Mouse (Mus musculus) MEL (cell line): Measurements from ENCODE around the gene Pcp4. TPM values are rescaled to one million over a fixed set of nuclear protein-coding genes. Genes with fewer than 3 reads are reported as not detected.

Source experiments
- DNase-seq: peaks from one replicate; pipeline ENCODE4 v3.0.0; 2011; ENCODE audit warnings: low read depth, low spot score
- H3K27ac ChIP-seq: 2 replicates; pipeline ENCODE4 v1.5.1; 2012; ENCODE audit warnings: low read depth, mild to moderate bottlenecking, control low read depth, low read length, moderate library complexity; ENCODE audit not compliant: control insufficient read depth
- H3K27me3 ChIP-seq, 2 experiments: fragments of 150-350 bp in 1 of 2; sonication (generic) in 1 of 2; 2 replicates each; pipeline ENCODE4 v1.6.1; 2012; ENCODE audit warnings: low read length in 2 of 2, mild to moderate bottlenecking in 2 of 2, improper control_type of control experiment in 1 of 2, moderate library complexity in 1 of 2; ENCODE audit not compliant: insufficient read depth in 2 of 2, control insufficient read depth in 1 of 2
- H3K36me3 ChIP-seq, 2 experiments: 2 replicates each; pipeline ENCODE4 v1.6.1; 2012 to 2014; ENCODE audit warnings: low read length in 2 of 2, improper control_type of control experiment in 1 of 2, inconsistent platforms in 1 of 2, mild to moderate bottlenecking in 1 of 2; ENCODE audit not compliant: insufficient read depth in 2 of 2, control insufficient read depth in 1 of 2
- H3K4me1 ChIP-seq, 2 experiments: fragments of 150-350 bp in 1 of 2; sonication (generic) in 1 of 2; 2 replicates each; pipeline ENCODE4 v1.6.1; 2012; ENCODE audit warnings: low read length in 2 of 2, improper control_type of control experiment in 1 of 2, mild to moderate bottlenecking in 1 of 2; ENCODE audit not compliant: insufficient read depth in 2 of 2, control insufficient read depth in 1 of 2
- H3K4me3 ChIP-seq, 2 experiments: fragments of 150-350 bp in 1 of 2; sonication (generic) in 1 of 2; 2 replicates each; pipeline ENCODE4 v1.5.1; 2012; ENCODE audit warnings: low read depth in 2 of 2, low read length in 2 of 2, mild to moderate bottlenecking in 2 of 2, moderate library complexity in 2 of 2, control low read depth in 1 of 2, improper control_type of control experiment in 1 of 2; ENCODE audit not compliant: control insufficient read depth in 1 of 2, insufficient read depth in 1 of 2
- H3K79me2 ChIP-seq: 2 replicates; pipeline ENCODE4 v1.6.1; 2012; ENCODE audit warnings: mild to moderate bottlenecking, low read length, moderate library complexity; ENCODE audit not compliant: control insufficient read depth, poor library complexity, insufficient read depth
- H3K9ac ChIP-seq: 2 replicates; pipeline ENCODE4 v1.6.1; 2012; ENCODE audit warnings: low read depth, mild to moderate bottlenecking, control low read depth, low read length, moderate library complexity; ENCODE audit not compliant: control insufficient read depth, poor library complexity, severe bottlenecking
- H3K9me3 ChIP-seq: fragments of 150-350 bp; sonication (generic); replicated peaks from 2 replicates; pipeline ENCODE4 v1.6.1; 2012; ENCODE audit warnings: mild to moderate bottlenecking, low read length, improper control_type of control experiment, moderate library complexity; ENCODE audit not compliant: insufficient read depth
- BHLHE40 ChIP-seq: IDR thresholded peaks from 2 replicates; pipeline ENCODE4 v1.6.1; 2012; ENCODE audit warnings: low read depth, mild to moderate bottlenecking, inconsistent platforms, low read length, improper control_type of control experiment, borderline replicate concordance
- CHD2 ChIP-seq: IDR thresholded peaks from 2 replicates; pipeline ENCODE4 v1.6.1; 2011; ENCODE audit warnings: low read length, improper control_type of control experiment
- E2F4 ChIP-seq: IDR thresholded peaks from 2 replicates; pipeline ENCODE4 v1.6.1; 2011; ENCODE audit warnings: low read depth, low read length, improper control_type of control experiment, borderline replicate concordance
- GABPA ChIP-seq: IDR thresholded peaks from 2 replicates; pipeline ENCODE4 v1.6.1; 2012; ENCODE audit warnings: low read depth, mild to moderate bottlenecking, inconsistent platforms, low read length, improper control_type of control experiment, moderate library complexity
- GATA1 ChIP-seq: IDR thresholded peaks from 2 replicates; pipeline ENCODE4 v1.6.1; 2011; ENCODE audit warnings: low read depth, low read length, improper control_type of control experiment
- JUND ChIP-seq: IDR thresholded peaks from 2 replicates; pipeline ENCODE4 v1.6.1; 2011; ENCODE audit warnings: low read depth, mild to moderate bottlenecking, improper control_type of control experiment, low read length
- MAFK ChIP-seq: IDR thresholded peaks from 2 replicates; pipeline ENCODE4 v1.6.1; 2011; ENCODE audit warnings: low read depth, mild to moderate bottlenecking, low read length, improper control_type of control experiment, borderline replicate concordance
- MAX ChIP-seq: IDR thresholded peaks from 2 replicates; pipeline ENCODE4 v1.6.1; 2011; ENCODE audit warnings: low read length, improper control_type of control experiment
- MAZ ChIP-seq: IDR thresholded peaks from 2 replicates; pipeline ENCODE4 v1.6.1; 2012; ENCODE audit warnings: low read depth, mild to moderate bottlenecking, inconsistent platforms, low read length, improper control_type of control experiment
- MEF2A ChIP-seq: IDR thresholded peaks from 2 replicates; pipeline ENCODE4 v1.6.1; 2014; ENCODE audit warnings: low read depth, mild to moderate bottlenecking, inconsistent platforms, low read length, improper control_type of control experiment; ENCODE audit not compliant: poor library complexity, insufficient replicate concordance, severe bottlenecking; ENCODE audit errors: extremely low read depth
- MXI1 ChIP-seq: IDR thresholded peaks from 2 replicates; pipeline ENCODE4 v1.6.1; 2011; ENCODE audit warnings: mild to moderate bottlenecking, low read depth, low read length, improper control_type of control experiment
- MYB ChIP-seq: IDR thresholded peaks from 2 replicates; pipeline ENCODE4 v1.6.1; 2011; ENCODE audit warnings: mild to moderate bottlenecking, low read depth, low read length, improper control_type of control experiment
- MYC ChIP-seq: IDR thresholded peaks from 2 replicates; pipeline ENCODE4 v1.6.1; 2011; ENCODE audit warnings: low read depth, mild to moderate bottlenecking, low read length, improper control_type of control experiment, moderate library complexity
- NELFE ChIP-seq: IDR thresholded peaks from 2 replicates; pipeline ENCODE4 v1.6.1; 2011; ENCODE audit warnings: low read depth, low read length, improper control_type of control experiment
- NRF1 ChIP-seq: IDR thresholded peaks from 2 replicates; pipeline ENCODE4 v1.6.1; 2014; ENCODE audit warnings: low read depth, mild to moderate bottlenecking, inconsistent platforms, low read length, improper control_type of control experiment, moderate library complexity; ENCODE audit not compliant: poor library complexity, insufficient read depth, severe bottlenecking
- POLR2A ChIP-seq, 2 experiments: IDR thresholded peaks; 2 replicates each; pipeline ENCODE4 v1.6.1; 2011 to 2012; ENCODE audit warnings: low read length in 2 of 2, mild to moderate bottlenecking in 2 of 2, control low read depth in 1 of 2, improper control_type of control experiment in 1 of 2, low read depth in 1 of 2, moderate library complexity in 1 of 2; ENCODE audit not compliant: control insufficient read depth in 1 of 2, insufficient read depth in 1 of 2, poor library complexity in 1 of 2
- RAD21 ChIP-seq: IDR thresholded peaks from 2 replicates; pipeline ENCODE4 v1.6.1; 2011; ENCODE audit warnings: mild to moderate bottlenecking, low read depth, low read length, improper control_type of control experiment
- SIN3A ChIP-seq: IDR thresholded peaks from 2 replicates; pipeline ENCODE4 v1.6.1; 2012; ENCODE audit warnings: low read length, improper control_type of control experiment, inconsistent platforms
- SMC3 ChIP-seq: IDR thresholded peaks from 2 replicates; pipeline ENCODE4 v1.6.1; 2011; ENCODE audit warnings: low read depth, low read length, improper control_type of control experiment
- TBP ChIP-seq: IDR thresholded peaks from 2 replicates; pipeline ENCODE4 v1.8.0; 2011; ENCODE audit warnings: low read depth, low read length, improper control_type of control experiment
- UBTF ChIP-seq: IDR thresholded peaks from 2 replicates; pipeline ENCODE4 v1.6.1; 2012; ENCODE audit warnings: low read depth, mild to moderate bottlenecking, inconsistent platforms, low read length, improper control_type of control experiment, moderate library complexity, borderline replicate concordance; ENCODE audit not compliant: insufficient read depth
- USF1 ChIP-seq: IDR thresholded peaks from 2 replicates; pipeline ENCODE4 v1.6.1; 2014; ENCODE audit warnings: low read depth, mild to moderate bottlenecking, inconsistent platforms, low read length, improper control_type of control experiment, moderate library complexity
- ZMIZ1 ChIP-seq: IDR thresholded peaks from 2 replicates; pipeline ENCODE4 v1.6.1; 2012; ENCODE audit warnings: low read depth, mild to moderate bottlenecking, inconsistent platforms, low read length, improper control_type of control experiment, moderate library complexity
- polyA plus RNA-seq, 2 experiments: library from polyadenylated mRNA; stranded (reverse) in 1 of 2; unstranded in 1 of 2; fragments of >175 nt in 1 of 2; fragments of >200 nt in 1 of 2; gene quantifications; 2 replicates each; pipeline versions ENCODE4 v1.2.1 to v1.2.4; 2012; ENCODE audit warnings: low replicate concordance in 2 of 2, low read depth in 1 of 2; ENCODE audit not compliant: insufficient read length in 2 of 2, insufficient read depth in 1 of 2, missing spikeins in 1 of 2
- total RNA-seq: library from RNA; depleted of rRNA; stranded (reverse); fragments of 300-350 nt; gene quantifications from 2 replicates; pipeline ENCODE4 v1.2.3, GENCODE M21; 2012

Pcp4 gene
- total and polyA plus RNA-seq, 3 experiments: not detected

DNA sequence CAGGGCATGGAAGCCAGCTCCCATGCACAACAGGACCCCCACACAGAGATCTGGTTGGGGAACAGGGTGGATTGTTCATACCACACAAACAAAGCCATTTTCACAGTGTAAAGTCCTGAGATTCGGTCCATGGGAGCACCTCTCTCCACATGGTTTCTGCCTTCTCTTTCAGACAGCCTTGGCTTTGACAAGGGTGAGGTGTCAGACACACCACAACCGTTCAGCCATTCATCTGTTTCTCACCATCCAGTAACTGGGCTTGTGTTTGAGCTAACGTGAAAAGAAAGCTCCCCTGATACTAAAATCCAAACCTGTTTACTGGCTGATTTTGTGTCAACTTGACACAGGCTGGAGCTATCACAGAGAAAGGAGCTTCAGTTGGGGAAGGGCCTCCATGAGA lies 6.8 kb downstream of the Pcp4 start:
- Histone ChIP-seq H3K4me1 (no peaks in the 10 kb centered on the region), H3K36me3 (no peaks in the 10 kb centered on the region), H3K9me3 (no peaks in the 10 kb centered on the region)
- TF ChIP-seq GABPA (no peak), NRF1 (no peak), POLR2A (IDR thresholded peaks at IDR 0.05; ENCODE audit: control insufficient read depth in 1 of 2, insufficient read depth in 1 of 2, low read depth in 1 of 2, low read length in 2 of 2, poor library complexity in 1 of 2) (no peak), USF1 (no peak), RAD21 (no peak), NELFE (no peak), MYC (no peak), GATA1 (no peak), MAZ (no peak), UBTF (no peak), MXI1 (no peak), ZMIZ1 (no peak), JUND (no peak)
- TF ChIP-seq, all 39 proteins: peak for 0
- Histone ChIP-seq H3K27me3 (no peaks in the 10 kb centered on the region), H3K27ac (no peak overlapping the region), H3K4me3 (no peak overlapping the region), H3K9ac (no peak overlapping the region), H3K79me2 (no peaks in the 10 kb centered on the region)
- DNase-seq: no peak

DNA sequence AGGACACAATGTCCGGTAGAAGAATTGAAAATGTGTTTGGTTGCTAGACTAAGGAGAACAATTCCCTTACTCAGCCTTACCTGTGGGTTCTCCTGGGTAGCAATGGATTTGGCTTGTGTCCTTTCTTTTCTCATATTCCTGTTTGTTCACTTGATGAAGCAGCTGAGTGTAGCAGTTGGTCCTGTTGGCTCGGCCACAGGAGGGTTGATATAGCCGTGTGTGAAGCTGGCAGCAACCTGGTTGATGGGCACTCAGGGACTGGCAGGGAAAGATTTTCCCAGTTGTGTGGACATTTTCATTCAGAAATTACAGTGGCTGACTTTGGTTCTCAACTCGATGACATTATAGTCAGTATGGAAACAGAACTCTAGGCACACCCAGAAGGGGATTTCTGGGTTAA lies 14.4 kb downstream of the Pcp4 start:
- Histone ChIP-seq H3K4me3 (no peak overlapping the region), H3K9me3 (no peaks in the 10 kb centered on the region), H3K4me1 (no peaks in the 10 kb centered on the region), H3K9ac (no peak overlapping the region), H3K27me3 (no peaks in the 10 kb centered on the region), H3K79me2 (no peaks in the 10 kb centered on the region), H3K27ac (no peak overlapping the region), H3K36me3 (no peaks in the 10 kb centered on the region)
- no peak for DNase-seq
- no peak for TF ChIP-seq MAX

DNA sequence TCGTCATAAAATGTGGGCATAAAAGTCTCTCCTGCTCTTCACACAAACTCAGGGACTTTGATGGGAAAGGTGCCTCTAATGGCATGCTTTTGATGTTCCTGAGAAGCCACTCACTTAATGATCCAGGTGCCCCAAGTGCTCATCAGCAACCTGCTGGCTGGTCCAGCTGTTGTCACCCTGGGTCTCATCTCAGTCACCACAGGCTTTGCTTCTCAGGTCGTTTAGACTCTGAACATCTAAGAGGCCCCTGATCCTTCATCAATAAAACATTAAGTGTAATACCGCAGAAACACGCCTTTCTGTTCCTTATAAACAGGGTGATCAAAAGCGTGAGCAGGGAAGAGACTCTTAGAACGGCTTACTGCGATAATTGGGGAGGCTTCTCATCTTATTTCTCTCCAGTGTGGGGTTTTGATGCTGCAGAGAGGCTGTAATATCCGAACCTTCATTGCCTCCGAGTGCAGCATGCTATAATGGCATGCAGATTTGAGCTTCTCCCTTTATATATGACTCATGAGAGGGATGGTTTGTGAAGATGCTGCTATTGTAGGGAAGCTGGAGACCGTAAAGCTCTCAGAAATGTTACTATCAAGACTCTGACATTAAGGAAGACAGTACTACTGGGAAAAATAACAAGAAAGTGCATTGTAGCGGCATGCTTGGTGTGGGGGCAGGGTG lies 19.7 kb downstream of the Pcp4 start:
- TF ChIP-seq MYB (no peak), SMC3 (no peak), CHD2 (no peak), USF1 (no peak), BHLHE40 (no peak), GATA1 (no peak), TBP (no peak), MEF2A (no peak), RAD21 (no peak), ZMIZ1 (no peak), SIN3A (no peak), E2F4 (no peak), MAFK (no peak), MAZ (no peak)
- no peak for DNase-seq
- Histone ChIP-seq H3K9me3 (no peaks in the 10 kb centered on the region), H3K36me3 (no peaks in the 10 kb centered on the region), H3K27me3 (no peaks in the 10 kb centered on the region), H3K4me3 (no peak overlapping the region), H3K27ac (no peak overlapping the region), H3K9ac (no peak overlapping the region), H3K4me1 (no peaks in the 10 kb centered on the region), H3K79me2 (no peaks in the 10 kb centered on the region)
